Mouse (Mus musculus): ENCODE measurements around the gene Cip2a. TPM values are rescaled to one million over a fixed set of nuclear protein-coding genes. Genes with fewer than 3 reads are reported as not detected.

Cip2a gene
- polyA plus RNA-seq, 1 experiment: 2.1 TPM

DNA sequence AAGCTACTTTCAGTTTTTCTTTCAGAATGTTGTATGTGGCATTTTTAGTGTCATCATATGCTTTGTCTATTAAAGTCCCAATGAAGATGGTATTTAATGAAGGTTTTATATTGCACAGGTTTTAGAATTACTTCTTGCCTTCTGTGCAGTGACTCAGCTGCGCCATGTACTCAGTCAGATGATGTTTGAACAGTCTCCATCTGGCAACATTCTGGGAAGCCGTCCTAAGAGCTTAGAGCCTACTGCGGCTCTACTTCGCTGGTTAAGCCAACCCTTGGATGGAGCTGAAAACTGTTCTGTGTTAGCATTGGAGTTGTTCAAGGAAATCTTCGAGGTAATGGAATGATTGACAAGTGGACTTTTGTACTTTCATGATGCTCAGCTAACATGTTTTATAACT lies 10.2 kb downstream of the Cip2a start:
- no peak overlapping the region for H3K27ac ChIP-seq (ENCODE audit: insufficient read depth, low read length)
- no peaks in the 10 kb centered on the region for H3K4me1 ChIP-seq (ENCODE audit: control insufficient read depth, insufficient read depth, low read length)
- H3K4me3 ChIP-seq (ENCODE audit: insufficient read depth, low read length): no peak overlapping the region
- TF ChIP-seq CTCF (IDR thresholded peaks at IDR 0.05; ENCODE audit: extremely low read depth, insufficient read depth, low read length) (no peak), POLR2A (IDR thresholded peaks at IDR 0.05; ENCODE audit: extremely low read depth, insufficient read depth, low read length) (no peak)

DNA sequence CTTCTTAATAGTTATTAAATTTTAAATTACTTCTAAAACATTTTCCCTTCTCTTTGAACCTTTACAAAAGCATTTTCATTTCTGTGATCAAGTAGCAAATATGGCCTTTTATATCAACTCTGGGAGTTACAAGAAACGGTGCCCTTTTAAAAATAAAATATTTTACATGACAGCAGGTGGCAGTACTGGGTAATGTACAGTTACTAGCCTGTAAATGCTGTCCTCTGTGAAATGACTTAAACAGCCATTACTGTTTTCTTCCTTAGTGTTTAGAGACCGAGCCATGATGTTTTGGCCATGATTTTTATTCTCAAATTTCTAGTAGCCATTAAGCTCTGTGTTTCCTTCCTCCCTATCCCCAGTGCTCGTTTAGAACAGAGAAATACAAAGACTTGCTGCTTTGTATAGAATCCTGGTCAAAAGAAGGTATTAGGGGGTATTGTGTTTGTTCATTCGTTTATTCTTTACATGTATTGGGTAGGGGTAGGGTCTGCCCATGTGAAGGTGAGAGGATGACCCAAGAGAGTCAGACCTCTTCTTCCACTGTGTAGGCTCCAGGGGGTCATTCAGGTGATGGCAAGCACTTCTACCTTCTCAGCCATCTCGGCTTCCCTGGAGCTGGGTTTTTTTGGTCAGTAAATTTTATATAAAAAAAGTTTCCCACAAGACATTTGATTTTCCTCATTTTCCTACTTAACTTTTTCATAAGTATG lies 22.8 kb downstream of the Cip2a start:
- no peaks in the 10 kb centered on the region for H3K4me1 ChIP-seq (ENCODE audit: control insufficient read depth, insufficient read depth, low read length)
- TF ChIP-seq CTCF (IDR thresholded peaks at IDR 0.05; ENCODE audit: extremely low read depth, insufficient read depth, low read length) (no peak), POLR2A (IDR thresholded peaks at IDR 0.05; ENCODE audit: extremely low read depth, insufficient read depth, low read length) (no peak)
- H3K4me3 ChIP-seq (ENCODE audit: insufficient read depth, low read length): no peak overlapping the region
- no peak overlapping the region for H3K27ac ChIP-seq (ENCODE audit: insufficient read depth, low read length)

DNA sequence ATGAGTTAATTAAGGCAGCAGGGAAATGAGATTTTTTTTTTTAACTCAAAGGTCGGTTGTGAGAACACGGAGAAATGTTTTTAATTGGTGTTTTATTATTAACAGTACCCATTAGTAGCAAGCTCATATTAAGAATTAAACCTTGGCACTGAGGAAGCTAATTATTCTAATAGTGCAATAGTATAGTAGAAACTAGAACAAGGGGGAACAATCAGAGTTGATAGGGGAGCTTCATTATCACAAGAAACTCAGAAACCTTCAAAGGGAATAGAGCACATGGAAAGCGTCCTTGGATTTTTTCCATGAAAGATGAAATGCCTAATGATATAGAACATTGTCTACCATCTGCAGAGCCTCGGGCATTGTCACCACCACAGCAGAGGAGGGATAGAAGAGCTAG lies 41.9 kb downstream of the Cip2a start:
- TF ChIP-seq CTCF (IDR thresholded peaks at IDR 0.05; ENCODE audit: extremely low read depth, insufficient read depth, low read length) (no peak), POLR2A (IDR thresholded peaks at IDR 0.05; ENCODE audit: extremely low read depth, insufficient read depth, low read length) (no peak)
- H3K4me1 ChIP-seq (ENCODE audit: control insufficient read depth, insufficient read depth, low read length): no peaks in the 10 kb centered on the region
- H3K4me3 ChIP-seq (ENCODE audit: insufficient read depth, low read length): no peak overlapping the region
- no peak overlapping the region for H3K27ac ChIP-seq (ENCODE audit: insufficient read depth, low read length)

DNA sequence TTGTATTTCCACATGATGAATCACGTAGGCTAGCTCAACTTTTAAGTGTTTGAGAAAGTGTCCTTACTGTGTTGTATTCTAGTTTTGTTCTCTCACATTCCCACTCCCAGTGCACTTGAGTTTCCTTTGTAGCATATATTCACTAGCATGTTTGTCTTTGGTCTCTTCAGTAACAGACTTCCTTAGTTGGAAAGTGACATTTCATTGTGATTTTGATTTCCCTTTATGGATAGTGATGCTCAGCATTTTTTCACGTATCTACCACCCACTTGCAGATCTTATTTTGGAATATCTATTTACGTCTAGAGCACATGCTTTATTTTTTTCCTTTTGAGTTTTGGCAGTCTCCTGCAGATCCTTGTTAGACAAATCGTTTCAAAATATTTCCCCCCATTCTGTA lies 43.8 kb downstream of the Cip2a start:
- Histone ChIP-seq H3K27ac (ENCODE audit: insufficient read depth, low read length) (no peak overlapping the region), H3K4me3 (ENCODE audit: insufficient read depth, low read length) (no peak overlapping the region), H3K4me1 (ENCODE audit: control insufficient read depth, insufficient read depth, low read length) (no peaks in the 10 kb centered on the region)
- TF ChIP-seq POLR2A (IDR thresholded peaks at IDR 0.05; ENCODE audit: extremely low read depth, insufficient read depth, low read length): no peak
- TF ChIP-seq CTCF (IDR thresholded peaks at IDR 0.05; ENCODE audit: extremely low read depth, insufficient read depth, low read length): no peak

DNA sequence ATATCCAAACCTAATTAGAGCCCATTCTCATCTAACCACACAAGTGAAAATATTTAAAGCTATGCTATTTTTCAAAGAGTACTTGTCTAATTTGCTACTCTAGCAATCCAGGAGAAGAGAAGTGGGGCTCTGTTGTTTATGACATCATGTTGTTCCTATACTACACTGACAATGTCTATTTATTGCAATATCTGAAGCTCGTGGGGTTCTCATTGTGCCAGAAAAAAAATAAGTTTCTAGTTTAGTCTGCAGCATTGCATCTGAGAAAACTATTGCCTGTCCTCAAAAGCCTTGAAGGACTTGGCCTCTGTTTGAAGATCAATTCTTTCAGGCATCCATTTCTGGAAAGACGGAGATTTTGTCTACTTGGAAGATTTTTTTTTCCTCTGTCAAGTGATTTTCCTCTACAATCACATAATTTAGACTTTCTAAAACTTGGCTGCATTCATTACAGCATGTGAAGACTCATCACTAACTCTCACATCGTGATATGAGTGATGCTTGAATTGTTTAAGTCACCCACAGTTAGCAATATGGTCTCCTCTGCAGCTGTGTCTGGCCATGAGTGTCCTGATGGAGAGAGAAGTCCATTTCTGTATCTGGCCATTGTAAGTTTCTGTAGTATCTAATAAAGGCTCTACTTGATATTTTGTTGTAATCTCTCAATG lies 46.7 kb downstream of the Cip2a start:
- Histone ChIP-seq H3K27ac (ENCODE audit: insufficient read depth, low read length) (no peak overlapping the region), H3K4me3 (ENCODE audit: insufficient read depth, low read length) (no peak overlapping the region), H3K4me1 (ENCODE audit: control insufficient read depth, insufficient read depth, low read length) (no peaks in the 10 kb centered on the region)
- no peak for TF ChIP-seq CTCF (IDR thresholded peaks at IDR 0.05; ENCODE audit: extremely low read depth, insufficient read depth, low read length)
- TF ChIP-seq POLR2A (IDR thresholded peaks at IDR 0.05; ENCODE audit: extremely low read depth, insufficient read depth, low read length): no peak

DNA sequence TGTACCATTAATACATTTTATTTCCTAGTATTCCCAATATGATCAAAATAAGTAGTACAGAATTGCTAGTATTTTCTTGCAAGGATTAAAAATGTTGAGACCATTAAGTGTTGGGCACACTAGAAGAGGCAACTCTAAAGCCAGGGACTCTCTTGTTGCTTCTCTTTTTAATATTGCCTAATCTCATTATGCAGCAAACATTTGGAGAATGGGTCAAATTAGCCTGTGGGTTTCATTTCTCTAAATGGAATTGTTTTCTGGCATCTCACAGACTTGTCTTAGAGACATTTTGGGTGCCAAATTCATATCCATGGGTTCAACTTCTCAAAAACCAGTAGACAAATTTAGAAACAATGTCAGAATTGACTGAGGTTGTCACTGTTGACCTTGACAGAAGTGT lies 55.2 kb downstream of the Cip2a start:
- no peak for TF ChIP-seq POLR2A (IDR thresholded peaks at IDR 0.05; ENCODE audit: extremely low read depth, insufficient read depth, low read length)
- TF ChIP-seq CTCF (IDR thresholded peaks at IDR 0.05; ENCODE audit: extremely low read depth, insufficient read depth, low read length): no peak
- H3K27ac ChIP-seq (ENCODE audit: insufficient read depth, low read length): no peak overlapping the region
- H3K4me3 ChIP-seq (ENCODE audit: insufficient read depth, low read length): no peak overlapping the region
- H3K4me1 ChIP-seq (ENCODE audit: control insufficient read depth, insufficient read depth, low read length): no peaks in the 10 kb centered on the region

DNA sequence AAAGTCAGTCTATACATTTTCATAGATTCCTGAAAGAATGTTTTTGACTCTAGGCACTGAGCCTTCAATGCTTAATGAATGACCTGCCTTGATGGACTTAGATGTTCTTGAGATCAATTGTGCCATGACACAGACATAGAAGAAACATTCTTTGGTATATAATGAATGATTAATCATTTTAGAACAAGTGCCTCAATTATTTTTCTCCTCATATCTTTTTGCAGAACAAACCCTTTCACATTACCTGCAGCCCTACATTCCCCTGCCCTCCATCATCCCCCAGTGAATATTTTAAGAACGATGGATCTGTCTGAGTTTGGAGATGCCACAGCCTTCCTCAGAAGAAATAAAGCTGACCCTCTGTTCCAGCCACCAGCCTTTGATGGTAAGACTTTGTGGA lies 63.2 kb downstream of the Cip2a start, which contains the start of gene Myh15:
Gene Myh15, plus strand, starts transcription at position 301 of the 400 bp plus-strand sequence.
- TF ChIP-seq CTCF (IDR thresholded peaks at IDR 0.05; ENCODE audit: extremely low read depth, insufficient read depth, low read length) (no peak), POLR2A (IDR thresholded peaks at IDR 0.05; ENCODE audit: extremely low read depth, insufficient read depth, low read length) (no peak)
- no peaks in the 10 kb centered on the region for H3K4me1 ChIP-seq (ENCODE audit: control insufficient read depth, insufficient read depth, low read length)
- H3K27ac ChIP-seq (ENCODE audit: insufficient read depth, low read length): no peak within 1 kb of the TSS
- no peak within 1 kb of the TSS for H3K4me3 ChIP-seq (ENCODE audit: insufficient read depth, low read length)

Other genes starting within 250 kb of the Cip2a start
- 0.58 and 1.4 TPM in 2 replicates for gene Trat1, start 222.2 kb upstream of the Cip2a start, polyA plus RNA-seq (2012; rRNA removed)
- not detected in 2 replicates for gene Retnlb, start 177.3 kb upstream of the Cip2a start, polyA plus RNA-seq (2012; rRNA removed)
- gene Retnla, start 151.6 kb upstream of the Cip2a start, polyA plus RNA-seq (2012; rRNA removed): 0.34 and 0.56 TPM in 2 replicates
- 0.29 and 1.6 TPM in 2 replicates for gene Retnlg, start 121.6 kb upstream of the Cip2a start, polyA plus RNA-seq (2012; rRNA removed)
- gene Dzip3, start within 50 bp of the Cip2a start, polyA plus RNA-seq (2012; rRNA removed): 54.2 and 62.9 TPM in 2 replicates
- 0.44 and 0.45 TPM in 2 replicates for gene Myh15, start 63.3 kb downstream of the Cip2a start, polyA plus RNA-seq (2012; rRNA removed)

All from cortical plate, adult 2 months (tissue).